Mouse (Mus musculus) neural tube, embryonic 15.5 days (tissue): ENCODE measurements around the gene Slc25a17. TPM values are rescaled to one million over a fixed set of nuclear protein-coding genes. Genes with fewer than 3 reads are reported as not detected.

ENCODE experiments used
- ATAC-seq: fragments of 200-750 bp; cut with Nextera tagmentation; 2 replicates; pipeline ENCODE4 v1.8.0; 2017; ENCODE audit warnings: mild to moderate bottlenecking, moderate TSS enrichment, moderate library complexity; ENCODE audit not compliant: low FRiP score
- H3K27ac ChIP-seq: fragments of 300-500 bp; sonication (generic); replicated peaks from 2 replicates; pipeline ENCODE4 v1.5.1; 2015; ENCODE audit warnings: mild to moderate bottlenecking, inconsistent platforms
- H3K27me3 ChIP-seq: fragments of 300-500 bp; sonication (generic); replicated peaks from 2 replicates; pipeline ENCODE4 v1.6.1; 2015; ENCODE audit warnings: inconsistent platforms
- H3K36me3 ChIP-seq: fragments of 300-500 bp; sonication (generic); 2 replicates; pipeline ENCODE4 v1.6.1; 2015; ENCODE audit warnings: inconsistent platforms
- H3K4me1 ChIP-seq: fragments of 300-500 bp; sonication (generic); 2 replicates; pipeline ENCODE4 v1.6.1; 2015; ENCODE audit warnings: inconsistent platforms
- H3K4me2 ChIP-seq: fragments of 300-500 bp; sonication (generic); 2 replicates; pipeline ENCODE4 v1.6.1; 2015; ENCODE audit warnings: inconsistent platforms, mild to moderate bottlenecking, moderate library complexity
- H3K4me3 ChIP-seq: fragments of 300-500 bp; sonication (generic); replicated peaks from 2 replicates; pipeline ENCODE4 v1.5.1; 2015; ENCODE audit warnings: mild to moderate bottlenecking, inconsistent platforms
- H3K9ac ChIP-seq: fragments of 300-500 bp; sonication (generic); replicated peaks from 2 replicates; pipeline ENCODE4 v1.6.1; 2015; ENCODE audit warnings: mild to moderate bottlenecking, inconsistent platforms
- H3K9me3 ChIP-seq: fragments of 300-500 bp; sonication (generic); replicated peaks from 2 replicates; pipeline ENCODE4 v1.6.1; 2016; ENCODE audit warnings: inconsistent platforms
- WGBS: fragments of 180-500 bp; shearing (Covaris S2); methylation state at CpG from one replicate; pipeline ENCODE4 v1.1.7; 2015; ENCODE audit warnings: mixed read lengths; 5-methylcytosine and 5-hydroxymethylcytosine counted together
- polyA plus RNA-seq: library from polyadenylated mRNA; unstranded; fragments of >200 nt; fragmentation: Nextera tagmentation; extraction: Ambion mirVana; gene quantifications from 2 replicates; pipeline ENCODE4 v1.2.1, GENCODE M21; 2015

The Slc25a17 gene
- polyA plus RNA-seq, 1 experiment from 2014 or later = 134 TPM

DNA sequence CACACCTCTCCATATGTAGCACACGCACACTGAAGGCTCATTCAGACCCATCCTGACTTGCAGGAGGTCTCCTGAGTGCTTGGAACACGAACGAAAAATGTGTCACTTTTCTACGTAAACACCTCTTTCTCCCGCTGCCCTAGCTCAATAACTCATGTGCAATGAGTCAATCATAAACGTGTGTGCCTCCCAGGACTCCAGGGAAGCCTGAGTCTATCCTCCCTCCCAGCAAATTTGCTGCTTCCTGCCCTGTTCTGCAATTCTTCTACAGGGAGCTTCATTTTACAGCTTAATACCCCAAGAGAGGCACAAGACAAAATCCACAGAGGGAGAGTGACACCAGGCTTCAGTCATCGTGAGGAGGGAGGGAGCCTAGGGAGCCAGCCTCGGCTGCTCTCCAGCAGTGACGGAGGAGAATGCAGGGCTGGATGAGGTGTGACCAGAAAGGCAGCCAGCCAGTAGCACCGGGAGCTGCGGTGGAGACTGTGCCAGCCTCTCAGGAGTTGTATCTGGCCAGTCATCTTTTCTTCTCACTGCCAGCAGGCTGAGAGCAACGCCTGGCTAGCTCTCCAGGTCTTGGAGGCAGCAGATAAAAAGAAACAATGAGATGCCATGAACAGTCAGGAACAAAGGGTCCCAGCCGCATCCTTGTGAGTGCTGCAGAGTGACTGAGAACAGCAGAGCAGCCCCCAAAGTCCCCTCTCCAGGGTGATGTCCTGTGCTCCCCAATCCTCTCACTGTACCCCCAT lies 88.1 kb downstream of the Slc25a17 start:
- peak overlapping the region; percentile 36; the same call in 1 of the 2 replicates for H3K9ac ChIP-seq
- WGBS = 8% methylated on average over 13 of the region's 13 CpGs
- no peaks in the 10 kb centered on the region for H3K27me3 ChIP-seq
- no peaks in the 10 kb centered on the region for H3K9me3 ChIP-seq
- no peaks in the 10 kb centered on the region for H3K36me3 ChIP-seq
- H3K4me3 ChIP-seq = no peak overlapping the region
- peak overlapping the region; percentile 38 for H3K4me2 ChIP-seq
- H3K4me1 ChIP-seq = peaks cover 21% of the 10 kb centered on the region
- peak overlapping the region; percentile 77 for H3K27ac ChIP-seq
- peak; percentile 72; the same call in 1 of the 2 replicates for ATAC-seq

Other genes starting within 250 kb of the Slc25a17 start
- 26.9 and 27.9 TPM in 2 replicates for gene Mrtfa, start 170.1 kb downstream of the Slc25a17 start, polyA plus RNA-seq
- 5.0 and 5.2 TPM in 2 replicates for gene Mchr1, start 125.3 kb downstream of the Slc25a17 start, polyA plus RNA-seq
- gene St13, start 39.3 kb upstream of the Slc25a17 start, polyA plus RNA-seq = 185 and 188 TPM in 2 replicates
- 8.1 and 10.9 TPM in 2 replicates for gene Xpnpep3, start 39.3 kb upstream of the Slc25a17 start, polyA plus RNA-seq
- 1.9 and 2.3 TPM in 2 replicates for gene Dnajb7, start 47.5 kb upstream of the Slc25a17 start, polyA plus RNA-seq
- 407 and 418 TPM in 2 replicates for gene Rbx1, start 105.5 kb upstream of the Slc25a17 start, polyA plus RNA-seq
- 20.0 and 23.6 TPM in 2 replicates for gene Ep300, start 224.5 kb upstream of the Slc25a17 start, polyA plus RNA-seq